Mouse (Mus musculus) cortical plate, adult 2 months (tissue): ENCODE results near the gene Adipoq. TPM values are rescaled to one million over a fixed set of nuclear protein-coding genes. Genes with fewer than 3 reads are reported as not detected.
"Not testable (repeated sequence)": the region's sequence is repeated elsewhere in the genome, so short reads cannot be mapped to it uniquely, and the experiment has no call there.

Experiments
- H3K27ac ChIP-seq: fragments of 200-500 bp; 2 replicates; pipeline ENCODE4 v1.5.1; 2012; ENCODE audit warnings: low read length, control low read depth, inconsistent platforms; ENCODE audit not compliant: insufficient read depth
- H3K4me1 ChIP-seq: fragments of 200-500 bp; 2 replicates; pipeline ENCODE4 v1.6.1; 2011; ENCODE audit warnings: low read length; ENCODE audit not compliant: control insufficient read depth, insufficient read depth
- H3K4me3 ChIP-seq: fragments of 200-500 bp; 2 replicates; pipeline ENCODE4 v1.5.1; 2011; ENCODE audit warnings: mild to moderate bottlenecking, low read length, control low read depth; ENCODE audit not compliant: insufficient read depth
- CTCF ChIP-seq: fragments of 200-500 bp; IDR thresholded peaks from 2 replicates; pipeline ENCODE4 v1.5.1; 2011; ENCODE audit warnings: mild to moderate bottlenecking, control low read depth, low read length; ENCODE audit not compliant: insufficient read depth; ENCODE audit errors: extremely low read depth
- POLR2A ChIP-seq: fragments of 200-500 bp; IDR thresholded peaks from 2 replicates; pipeline ENCODE4 v1.6.1; 2011; ENCODE audit warnings: mild to moderate bottlenecking, low read length, control low read depth; ENCODE audit not compliant: insufficient read depth; ENCODE audit errors: extremely low read depth
- polyA plus RNA-seq: library from polyadenylated mRNA; depleted of rRNA; stranded (reverse); fragments of >200 nt; gene quantifications from 2 replicates; pipeline ENCODE4 v1.2.3, GENCODE M21; 2012

Adipoq gene
- polyA plus RNA-seq, 1 experiment = 0.15 TPM

DNA sequence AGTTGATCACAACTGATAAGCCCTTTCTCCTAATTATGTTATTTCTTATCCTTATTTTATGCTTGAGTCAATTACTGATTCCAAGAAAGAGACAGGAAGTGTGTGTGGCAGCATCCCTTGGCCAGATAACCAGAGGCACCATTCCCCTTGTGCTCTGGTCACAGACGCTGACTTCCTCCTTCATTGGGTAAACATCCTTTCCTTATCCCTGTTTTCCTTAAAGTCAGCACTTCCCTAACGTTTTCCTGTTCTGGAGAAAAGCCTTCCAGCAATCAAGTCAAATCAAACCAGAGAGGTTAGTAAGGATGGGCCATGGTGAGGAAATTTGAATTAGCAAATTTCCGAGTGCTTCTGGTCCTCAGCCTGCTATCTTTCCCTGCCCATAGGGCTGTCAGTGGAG is 29.6 kb downstream of the Adipoq start:
- no peak for TF ChIP-seq CTCF
- TF ChIP-seq POLR2A = no peak
- H3K4me1 ChIP-seq = no peaks in the 10 kb centered on the region
- H3K27ac ChIP-seq = no peak overlapping the region

DNA sequence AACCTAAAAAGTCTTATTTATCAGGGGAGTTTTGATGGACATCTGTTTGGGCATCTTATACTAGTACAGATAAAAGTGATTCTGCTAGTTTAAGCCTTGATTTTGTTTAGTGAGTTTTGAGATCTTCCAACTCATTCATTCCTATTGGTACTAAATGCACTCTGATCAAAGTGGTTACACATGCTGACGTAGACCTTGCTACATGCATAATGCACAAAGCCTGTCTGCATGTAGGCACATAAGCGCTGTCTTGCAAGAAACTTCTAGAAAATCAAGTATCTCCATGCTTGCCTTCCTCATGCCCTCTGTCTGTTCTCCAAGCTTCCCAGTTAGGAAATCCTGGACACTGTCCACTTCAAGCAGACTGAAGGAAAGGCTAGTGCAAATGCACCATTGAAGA is 31.5 kb downstream of the Adipoq start:
- Histone ChIP-seq H3K4me1 (no peaks in the 10 kb centered on the region), H3K4me3 (no peak overlapping the region), H3K27ac (no peak overlapping the region)
- TF ChIP-seq CTCF (no peak), POLR2A (no peak)

More for the DNA sequence above, 29.6 kb downstream of the Adipoq start:
- H3K4me3 ChIP-seq = no peak overlapping the region

DNA sequence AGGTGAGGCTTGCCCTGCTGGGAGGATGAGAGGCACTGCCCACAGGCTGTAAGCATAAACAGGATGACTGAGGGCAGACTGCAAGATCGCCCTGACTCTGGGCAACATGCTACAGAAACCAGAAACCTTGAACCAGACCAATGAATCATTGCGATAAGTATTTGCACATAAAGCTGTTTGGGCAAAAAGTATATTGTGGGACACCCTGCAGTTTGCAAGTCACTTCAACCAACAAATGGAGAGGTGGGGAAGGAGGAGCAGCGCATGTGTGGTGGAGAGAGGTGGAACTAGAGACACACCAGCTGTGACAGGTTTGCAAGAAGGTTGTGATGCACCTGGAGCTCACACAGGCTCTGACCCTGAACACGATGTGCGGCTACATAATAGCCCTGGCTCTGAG is 32.5 kb downstream of the Adipoq start:
- Histone ChIP-seq H3K27ac (no peak overlapping the region), H3K4me3 (no peak overlapping the region), H3K4me1 (no peaks in the 10 kb centered on the region)
- TF ChIP-seq POLR2A (no peak), CTCF (no peak)

DNA sequence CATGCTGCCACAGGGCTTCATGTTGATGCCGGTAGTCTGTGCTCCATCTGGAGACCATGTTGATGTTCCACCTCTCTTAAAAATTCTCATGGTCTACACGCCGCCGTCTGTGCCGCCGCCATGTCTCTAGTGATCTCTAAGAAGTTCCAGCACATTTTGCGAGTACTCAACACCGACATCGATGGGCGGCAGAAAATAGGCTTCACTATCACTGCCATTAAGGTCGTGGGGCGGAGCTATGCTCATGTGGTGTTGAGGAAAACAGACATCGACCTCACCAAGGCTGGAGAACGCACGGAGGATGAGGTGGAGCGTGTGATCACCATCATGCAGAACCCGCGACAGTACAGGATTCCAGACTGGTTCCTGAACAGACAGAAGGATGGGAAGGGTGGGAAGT is 33.1 kb downstream of the Adipoq start:
- H3K27ac ChIP-seq, H3K4me1 ChIP-seq, H3K4me3 ChIP-seq: not testable (repeated sequence)

DNA sequence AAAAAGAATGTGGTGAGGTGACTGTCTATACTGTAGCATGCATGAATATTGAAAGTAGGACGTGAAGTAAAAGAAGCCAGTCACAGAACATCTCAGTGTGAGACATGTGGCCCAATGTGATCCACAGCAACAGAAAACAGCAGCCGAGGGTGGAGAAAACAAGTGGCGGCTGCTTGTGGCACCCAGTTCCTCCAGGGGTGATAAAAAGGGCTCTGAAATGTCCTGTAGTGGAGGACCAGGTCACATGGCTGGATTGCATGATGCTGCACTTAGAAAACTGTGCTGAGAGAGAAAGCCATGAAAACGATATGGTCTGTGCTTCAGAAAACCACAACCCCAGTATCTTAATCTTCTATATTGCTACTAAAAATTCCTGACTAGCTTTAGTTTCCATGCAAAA is 34.7 kb downstream of the Adipoq start:
- no peak for TF ChIP-seq POLR2A
- Histone ChIP-seq H3K27ac (no peak overlapping the region), H3K4me3 (no peak overlapping the region), H3K4me1 (no peaks in the 10 kb centered on the region)

DNA sequence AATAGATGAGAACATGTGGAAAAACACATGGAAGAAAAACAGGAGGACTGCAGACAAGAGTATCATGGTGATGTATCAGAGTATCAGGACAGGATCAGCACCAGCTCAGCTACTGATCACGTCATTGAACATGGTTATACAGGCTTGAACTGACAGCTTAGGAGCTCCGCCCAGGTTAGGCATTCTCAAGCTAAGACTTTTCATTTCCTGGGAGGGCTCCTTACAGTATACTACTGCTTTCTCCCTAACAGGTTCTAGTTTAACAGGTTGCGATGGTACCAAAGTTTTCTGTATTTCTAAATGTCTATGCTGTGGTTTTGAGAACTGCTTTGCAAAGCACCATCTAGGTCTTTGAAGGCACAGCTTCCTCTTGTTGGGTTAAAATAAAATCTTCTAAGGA is 35.2 kb downstream of the Adipoq start:
- TF ChIP-seq CTCF (no peak), POLR2A (no peak)
- no peak overlapping the region for H3K4me3 ChIP-seq
- H3K27ac ChIP-seq = no peak overlapping the region; the same call in 1 of the 2 replicates
- H3K4me1 ChIP-seq = no peaks in the 10 kb centered on the region

DNA sequence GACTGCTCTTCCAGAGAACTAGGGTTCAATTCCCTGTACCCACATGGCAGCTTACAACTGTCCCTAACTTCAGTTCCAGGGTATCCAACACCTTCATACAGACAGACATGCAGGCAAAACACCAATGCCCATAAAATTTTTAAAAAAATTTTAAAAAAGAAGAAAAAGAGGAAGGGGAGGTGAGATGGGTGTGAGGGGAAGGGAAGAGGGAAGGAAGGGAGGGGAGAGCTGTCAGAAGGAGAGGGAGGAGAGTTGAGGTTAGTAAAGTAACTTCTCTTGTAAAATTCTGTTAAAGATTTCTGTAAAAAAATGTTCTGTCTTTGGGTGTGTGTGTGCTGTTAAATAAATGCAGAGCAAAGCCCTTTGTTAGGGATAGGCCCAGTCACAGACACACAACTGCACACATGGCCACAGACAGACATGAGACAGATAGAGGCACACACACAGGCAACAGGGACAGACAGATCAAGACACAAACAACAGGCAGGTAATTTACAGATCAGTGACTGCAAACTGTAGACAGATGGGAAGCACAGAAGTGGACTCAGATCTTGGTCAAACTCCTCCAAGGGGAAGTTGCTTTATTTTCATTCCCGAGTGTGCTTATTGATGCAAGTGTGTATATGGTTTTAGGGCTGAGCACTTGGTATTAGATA is 35.7 kb downstream of the Adipoq start:
- TF ChIP-seq POLR2A (no peak), CTCF (no peak)
- no peak overlapping the region for H3K4me3 ChIP-seq
- no peak overlapping the region for H3K27ac ChIP-seq
- no peaks in the 10 kb centered on the region for H3K4me1 ChIP-seq

DNA sequence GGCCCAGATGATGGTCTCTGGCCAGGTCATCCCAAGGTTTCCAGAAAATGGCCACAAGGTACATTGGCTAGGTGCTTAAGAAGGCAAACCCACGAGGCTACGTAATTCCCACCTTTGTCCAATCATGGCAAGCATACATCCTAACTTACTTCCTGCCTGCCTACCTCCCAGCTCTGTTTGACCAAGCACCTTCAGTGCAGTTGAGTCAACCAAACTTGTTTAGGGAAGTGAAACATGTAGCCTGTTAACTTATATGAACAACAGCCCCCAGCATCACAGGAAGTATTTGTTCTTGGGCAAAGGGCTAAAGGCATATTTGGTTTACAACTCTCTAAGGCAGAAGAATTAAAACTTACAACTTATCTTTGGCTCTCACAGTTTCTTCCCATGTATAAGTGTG is 39.5 kb downstream of the Adipoq start:
- no peak overlapping the region for H3K27ac ChIP-seq
- H3K4me1 ChIP-seq = no peaks in the 10 kb centered on the region
- no peak for TF ChIP-seq CTCF
- no peak for TF ChIP-seq POLR2A

DNA sequence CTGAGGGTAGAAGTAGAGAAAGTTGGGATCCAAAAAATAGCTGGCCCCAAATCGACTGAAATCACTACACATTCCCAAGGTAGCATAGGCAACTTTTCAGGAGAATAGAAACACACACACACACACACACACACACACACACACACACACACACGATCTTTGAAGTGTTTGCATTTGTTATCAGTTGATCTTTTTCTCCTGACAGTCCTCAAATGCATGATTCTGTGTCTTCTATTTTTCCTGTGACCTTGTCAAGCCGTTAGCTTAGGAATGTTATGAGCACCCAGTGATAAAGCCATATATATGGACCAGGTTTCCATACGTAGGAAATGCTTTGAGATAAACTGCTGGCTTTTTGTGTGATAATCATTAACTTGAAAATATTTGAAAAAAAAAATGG is 40.1 kb downstream of the Adipoq start:
- H3K4me3 ChIP-seq = no peak overlapping the region
- H3K4me1 ChIP-seq = no peaks in the 10 kb centered on the region
- no peak overlapping the region for H3K27ac ChIP-seq
- TF ChIP-seq CTCF = no peak

More for the DNA sequence above, 39.5 kb downstream of the Adipoq start:
- no peak overlapping the region for H3K4me3 ChIP-seq

DNA sequence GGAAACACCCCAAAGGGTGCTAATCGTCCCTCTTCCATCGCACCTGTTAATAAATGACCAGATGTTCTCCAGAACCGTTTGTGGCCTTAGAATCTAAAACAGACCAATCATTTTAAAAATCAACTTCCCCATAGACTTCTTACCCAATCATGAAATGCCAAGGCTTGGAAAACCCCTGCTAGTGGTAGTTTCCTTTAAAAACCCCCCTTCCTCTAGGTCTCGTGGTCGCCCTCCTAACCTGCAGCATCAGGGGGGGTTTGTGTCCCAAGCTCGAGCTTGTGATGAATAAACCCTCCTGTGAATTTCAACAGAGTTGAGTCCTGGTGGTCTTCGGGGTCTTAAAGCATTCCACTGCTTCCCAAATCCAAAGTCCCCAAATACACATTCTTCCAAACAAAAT is 41.6 kb downstream of the Adipoq start:
- no peak overlapping the region for H3K4me3 ChIP-seq
- TF ChIP-seq POLR2A (no peak), CTCF (no peak)

DNA sequence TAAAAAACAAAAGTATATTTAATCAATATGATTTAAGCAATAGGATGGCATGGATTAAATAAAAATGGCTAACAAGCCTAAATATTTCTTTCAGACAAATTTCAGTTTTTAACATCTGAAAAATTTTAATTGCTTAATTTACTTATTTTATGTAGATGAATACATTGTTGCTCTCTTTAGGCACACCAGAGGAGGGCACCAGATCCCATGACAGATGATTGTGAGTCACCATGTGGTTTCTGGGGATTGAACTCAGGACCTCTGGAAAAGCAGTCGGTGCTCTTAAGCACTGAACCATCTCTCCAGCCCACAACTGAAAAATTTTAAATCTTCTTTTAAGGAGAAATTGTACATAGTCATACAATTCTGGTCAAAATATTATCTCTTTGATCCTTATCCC is 43.3 kb downstream of the Adipoq start:
- no peak overlapping the region for H3K4me3 ChIP-seq

More for the DNA sequence above, 41.6 kb downstream of the Adipoq start:
- no peak overlapping the region for H3K27ac ChIP-seq
- no peaks in the 10 kb centered on the region for H3K4me1 ChIP-seq

More for the DNA sequence above, 43.3 kb downstream of the Adipoq start:
- Histone ChIP-seq H3K4me1 (no peaks in the 10 kb centered on the region), H3K27ac (no peak overlapping the region)
- TF ChIP-seq CTCF = no peak
- TF ChIP-seq POLR2A = no peak
